Mouse (Mus musculus): ENCODE measurements at regions not wholly inside any gene's neighbourhood (a gene's known extent, or its start where the extent isn't known, plus 50 kb on each side); places are given as distances from the start of the nearest gene placed in this dataset.

- no peak for ATAC-seq (replicated peaks; ENCODE audit: low FRiP score, low TSS enrichment, poor library complexity, severe bottlenecking)
Observed at GRCm38 (mm10) chr9:88269216-88269615, 57.8 kb upstream of the Nt5e start.

- ATAC-seq (replicated peaks; ENCODE audit: low FRiP score, low TSS enrichment, poor library complexity, severe bottlenecking) = no peak
Observed at GRCm38 (mm10) chr9:88270836-88271235, 56.2 kb upstream of the Nt5e start.

GRCm38 (mm10) chr9:88273304-88273703 is 53.7 kb upstream of the Nt5e start:
- ATAC-seq (replicated peaks; ENCODE audit: low FRiP score, low TSS enrichment, poor library complexity, severe bottlenecking) = no peak

- no peak for ATAC-seq (replicated peaks; ENCODE audit: low FRiP score, low TSS enrichment, poor library complexity, severe bottlenecking)
Observed at GRCm38 (mm10) chr9:88274040-88274439, 53.0 kb upstream of the Nt5e start.

- ATAC-seq (replicated peaks; ENCODE audit: low FRiP score, low TSS enrichment, poor library complexity, severe bottlenecking) = no peak
Observed at GRCm38 (mm10) chr9:88274681-88275336, 52.2 kb upstream of the Nt5e start.

GRCm38 (mm10) chr9:88276023-88276568 is 50.9 kb upstream of the Nt5e start:
- no peak for ATAC-seq (replicated peaks; ENCODE audit: low FRiP score, low TSS enrichment, poor library complexity, severe bottlenecking)

- no peak for ATAC-seq (replicated peaks; ENCODE audit: low FRiP score, low TSS enrichment, poor library complexity, severe bottlenecking)
Observed at GRCm38 (mm10) chr9:88277031-88277430, 50.0 kb upstream of the Nt5e start.
